Mouse (Mus musculus) testis, adult 2 months (tissue): Measurements from ENCODE around the gene Zbtb40. TPM values are rescaled to one million over a fixed set of nuclear protein-coding genes. Genes with fewer than 3 reads are reported as not detected.

Experiments
- H3K27ac ChIP-seq: fragments of 200-500 bp; 2 replicates; pipeline ENCODE4 v1.5.1; 2012; ENCODE audit warnings: low read depth, low read length; ENCODE audit not compliant: control insufficient read depth, insufficient read depth
- H3K27me3 ChIP-seq: fragments of 200-500 bp; 2 replicates; pipeline ENCODE4 v1.6.1; 2012; ENCODE audit warnings: mild to moderate bottlenecking, low read length, moderate library complexity; ENCODE audit not compliant: control insufficient read depth, insufficient read depth
- H3K36me3 ChIP-seq: fragments of 200-500 bp; 2 replicates; pipeline ENCODE4 v1.6.1; 2012; ENCODE audit warnings: mild to moderate bottlenecking, low read length; ENCODE audit not compliant: control insufficient read depth, insufficient read depth
- H3K4me1 ChIP-seq: fragments of 200-500 bp; 2 replicates; pipeline ENCODE4 v1.6.1; 2012; ENCODE audit warnings: low read length; ENCODE audit not compliant: control insufficient read depth, insufficient read depth
- H3K4me3 ChIP-seq: fragments of 200-500 bp; 2 replicates; pipeline ENCODE4 v1.5.1; 2012; ENCODE audit warnings: low read depth, mild to moderate bottlenecking, low read length, moderate library complexity, mixed read lengths; ENCODE audit not compliant: control insufficient read depth
- CTCF ChIP-seq: fragments of 200-500 bp; IDR thresholded peaks from 2 replicates; pipeline ENCODE4 v1.5.1; 2012; ENCODE audit warnings: low read depth, mild to moderate bottlenecking, inconsistent platforms, low read length, moderate library complexity; ENCODE audit not compliant: control insufficient read depth, insufficient read depth, insufficient replicate concordance
- POLR2A ChIP-seq: fragments of 200-500 bp; IDR thresholded peaks from 2 replicates; pipeline ENCODE4 v1.6.1; 2012; ENCODE audit warnings: low read depth, mild to moderate bottlenecking, inconsistent platforms, low read length, moderate library complexity; ENCODE audit not compliant: control insufficient read depth
- polyA plus RNA-seq: library from polyadenylated mRNA; depleted of rRNA; stranded (reverse); fragments of >200 nt; gene quantifications from 2 replicates; pipeline ENCODE4 v1.2.3, GENCODE M21; 2012

Zbtb40 gene
- polyA plus RNA-seq, 1 experiment = 8.0 TPM

- H3K27me3 ChIP-seq = no peaks in the 10 kb centered on the region
- no peak overlapping the region for H3K27ac ChIP-seq
- peaks cover 13% of the 10 kb centered on the region for H3K4me1 ChIP-seq
Measured at GRCm38 (mm10) chr4:136961642-136962285, 86.8 kb downstream of the Zbtb40 start.

DNA sequence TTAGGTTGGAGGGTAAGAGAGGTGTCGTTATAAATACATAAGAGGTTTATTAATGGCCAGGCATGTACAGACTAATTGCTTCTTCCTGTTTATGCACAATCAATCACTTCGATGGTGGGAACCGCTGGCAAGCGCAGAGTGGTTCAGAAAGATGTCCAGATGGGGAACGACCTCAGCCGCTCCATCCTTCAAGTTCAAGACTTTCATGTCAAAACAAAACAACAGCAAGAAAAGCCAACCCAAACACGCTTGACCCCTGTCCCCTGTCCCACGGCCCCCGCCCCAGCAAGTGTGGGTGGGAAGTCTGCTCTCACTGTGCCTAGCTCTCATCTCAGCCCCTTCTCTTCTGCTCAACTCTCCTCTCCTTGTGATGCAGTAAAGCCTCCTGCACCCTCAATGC lies 88.0 kb downstream of the Zbtb40 start:
- peaks cover 17% of the 10 kb centered on the region for H3K4me1 ChIP-seq
- no peak overlapping the region for H3K27ac ChIP-seq
- H3K36me3 ChIP-seq = no peaks in the 10 kb centered on the region
- H3K27me3 ChIP-seq = no peaks in the 10 kb centered on the region
- H3K4me3 ChIP-seq = no peak overlapping the region
- TF ChIP-seq CTCF = no peak
- no peak for TF ChIP-seq POLR2A

More at GRCm38 (mm10) chr4:136961642-136962285, 86.8 kb downstream of the Zbtb40 start:
- Histone ChIP-seq H3K4me3 (no peak overlapping the region), H3K36me3 (no peaks in the 10 kb centered on the region)
- TF ChIP-seq POLR2A (no peak), CTCF (no peak)

GRCm38 (mm10) chr4:136960068-136960467 lies 88.5 kb downstream of the Zbtb40 start:
- Histone ChIP-seq H3K36me3 (no peaks in the 10 kb centered on the region), H3K4me3 (no peak overlapping the region), H3K4me1 (peaks cover 17% of the 10 kb centered on the region), H3K27ac (no peak overlapping the region), H3K27me3 (no peaks in the 10 kb centered on the region)
- no peak for TF ChIP-seq CTCF
- TF ChIP-seq POLR2A = no peak

DNA sequence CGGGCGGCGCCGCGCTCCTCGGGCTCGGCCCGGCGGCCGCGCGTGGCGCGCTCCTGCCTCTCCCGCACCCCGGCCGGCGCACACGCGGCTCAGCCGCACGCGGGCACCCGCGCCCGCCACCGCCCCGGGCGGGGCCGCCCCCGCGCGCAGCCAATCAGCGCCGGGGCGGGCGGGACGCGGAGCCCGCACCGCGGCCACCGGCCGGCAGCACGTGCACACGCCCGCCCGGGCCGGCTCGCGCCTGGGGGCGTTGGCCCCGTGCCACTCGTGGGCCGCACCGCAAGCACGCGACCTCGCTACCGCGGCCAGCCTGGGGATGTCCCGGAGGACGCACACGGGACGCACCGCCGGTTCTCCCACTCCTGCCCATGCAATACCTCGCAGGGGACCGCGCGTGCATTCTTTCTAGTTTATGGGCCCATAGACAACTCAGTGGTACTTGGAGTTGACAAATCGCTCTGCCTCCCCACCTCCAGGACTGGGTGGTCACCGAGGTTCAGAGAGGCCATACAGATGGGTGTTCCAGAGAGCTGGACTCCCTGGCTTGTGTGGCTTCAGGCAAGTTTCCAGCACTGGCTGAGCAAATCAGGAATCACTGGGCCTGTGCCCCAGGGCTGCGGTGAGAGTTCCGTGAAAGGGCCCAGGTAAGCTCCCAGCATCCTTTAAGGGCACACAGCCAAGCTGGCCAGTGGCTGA lies 91.7 kb downstream of the Zbtb40 start, which contains the start of gene Epha8:
Gene Epha8 (minus strand): TSS at position 66 of the 696 bp plus-strand sequence.
- Histone ChIP-seq H3K27me3 (no peaks in the 10 kb centered on the region), H3K27ac (no peak within 1 kb of the TSS), H3K36me3 (no peaks in the 10 kb centered on the region), H3K4me1 (peaks cover 17% of the 10 kb centered on the region), H3K4me3 (peak within 1 kb of the TSS; percentile 65)
- TF ChIP-seq CTCF (no peak), POLR2A (no peak)

DNA sequence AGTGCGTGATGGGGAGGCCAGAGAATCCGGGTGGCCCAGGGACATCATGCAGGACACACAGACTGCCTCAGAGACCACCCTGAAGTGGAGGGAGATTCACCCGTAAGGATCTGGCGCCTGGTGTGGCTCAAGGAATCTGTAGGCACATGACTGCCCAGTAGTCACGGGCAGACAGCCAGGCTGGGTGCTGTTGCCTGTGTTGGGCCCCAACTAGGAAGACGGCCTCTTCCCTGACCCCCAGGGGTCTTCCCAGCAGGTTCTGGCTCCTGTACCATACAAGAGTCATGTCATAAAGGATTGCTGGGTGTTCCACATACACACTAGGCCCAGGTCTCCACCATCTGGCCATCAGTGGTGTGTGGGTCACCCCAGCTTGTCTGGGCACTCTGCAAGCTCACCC lies 94.0 kb downstream of the Zbtb40 start:
- H3K36me3 ChIP-seq = no peaks in the 10 kb centered on the region
- TF ChIP-seq CTCF (no peak), POLR2A (no peak)

GRCm38 (mm10) chr4:136949266-136949989 lies 99.2 kb downstream of the Zbtb40 start:
- TF ChIP-seq POLR2A (no peak), CTCF (no peak)
- no peaks in the 10 kb centered on the region for H3K36me3 ChIP-seq
- no peaks in the 10 kb centered on the region for H3K27me3 ChIP-seq
- no peaks in the 10 kb centered on the region for H3K4me1 ChIP-seq
- H3K4me3 ChIP-seq = no peak overlapping the region
- H3K27ac ChIP-seq = no peak overlapping the region

More for the DNA sequence above, 94.0 kb downstream of the Zbtb40 start:
- H3K4me3 ChIP-seq = no peak overlapping the region
- H3K4me1 ChIP-seq = peaks cover 17% of the 10 kb centered on the region
- no peaks in the 10 kb centered on the region for H3K27me3 ChIP-seq
- H3K27ac ChIP-seq = no peak overlapping the region

GRCm38 (mm10) chr4:136945397-136945796 lies 103.2 kb downstream of the Zbtb40 start:
- TF ChIP-seq CTCF (no peak), POLR2A (no peak)
- Histone ChIP-seq H3K4me1 (no peaks in the 10 kb centered on the region), H3K27me3 (no peaks in the 10 kb centered on the region), H3K4me3 (no peak overlapping the region), H3K27ac (no peak overlapping the region), H3K36me3 (no peaks in the 10 kb centered on the region)
